Mouse (Mus musculus) bone marrow, adult 2 months (tissue): Measurements from ENCODE around the gene Sox10. TPM values are rescaled to one million over a fixed set of nuclear protein-coding genes. Genes with fewer than 3 reads are reported as not detected.

Experiments
- H3K27ac ChIP-seq: fragments of 200-500 bp; 2 replicates; pipeline ENCODE4 v1.5.1; 2012; ENCODE audit warnings: low read depth, mild to moderate bottlenecking, control low read depth, inconsistent platforms, low read length; ENCODE audit not compliant: control insufficient read depth, poor library complexity, insufficient read depth
- H3K4me1 ChIP-seq: fragments of 200-500 bp; 2 replicates; pipeline ENCODE4 v1.6.1; 2011; ENCODE audit warnings: low read length; ENCODE audit not compliant: control insufficient read depth, insufficient read depth
- H3K4me3 ChIP-seq: fragments of 200-500 bp; replicated peaks from 2 replicates; pipeline ENCODE3; 2011; ENCODE audit warnings: mild to moderate bottlenecking, low read depth, low read length, control low read depth; ENCODE audit not compliant: control insufficient read depth
- CTCF ChIP-seq: fragments of 200-500 bp; IDR thresholded peaks from 2 replicates; pipeline ENCODE4 v1.5.1; 2011; ENCODE audit warnings: low read length, control low read depth; ENCODE audit not compliant: control insufficient read depth, insufficient read depth
- POLR2A ChIP-seq: fragments of 200-500 bp; IDR thresholded peaks from 2 replicates; pipeline ENCODE4 v1.6.1; 2011; ENCODE audit warnings: low read depth, mild to moderate bottlenecking, control low read depth, low read length, borderline replicate concordance; ENCODE audit not compliant: control insufficient read depth
- WGBS: fragments of 180-500 bp; shearing (Covaris S2); methylation state at CpG from one replicate; pipeline ENCODE4 v1.1.7; 2018; 5-methylcytosine and 5-hydroxymethylcytosine counted together
- polyA plus RNA-seq: library from polyadenylated mRNA; stranded (reverse); fragments of >200 nt; gene quantifications from 2 replicates; pipeline ENCODE4 v1.2.4, GENCODE M21; 2011; ENCODE audit warnings: low replicate concordance; ENCODE audit not compliant: missing spikeins, insufficient read depth, insufficient read length

Gene Sox10
- polyA plus RNA-seq, 1 experiment, result not detected

DNA sequence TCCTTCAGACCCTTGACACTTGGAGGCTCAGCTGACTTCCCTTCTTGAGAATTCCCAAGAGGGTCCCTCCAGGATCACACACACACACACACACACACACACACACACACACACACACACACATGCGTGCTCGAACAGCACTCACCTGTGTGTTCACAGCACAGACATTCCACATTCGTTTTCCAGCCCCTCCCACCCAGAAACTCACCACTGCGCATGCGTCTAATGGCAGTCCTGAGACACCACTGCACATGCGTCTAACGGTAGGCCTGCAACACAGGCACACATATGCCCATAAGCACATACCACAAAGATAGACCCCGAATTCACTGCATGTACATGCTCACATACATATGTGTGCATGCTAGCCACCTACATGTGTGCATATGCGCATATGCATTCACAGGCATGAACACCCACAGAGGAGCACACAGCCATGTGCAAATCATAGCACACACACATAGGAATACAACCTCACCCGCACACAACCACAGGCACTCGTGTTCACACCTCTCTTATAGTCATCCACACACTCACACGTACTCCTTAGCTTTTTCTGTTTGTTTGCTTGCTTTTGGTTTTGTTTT, 34.4 kb upstream of the Sox10 start:
- Histone ChIP-seq H3K27ac (no peak overlapping the region), H3K4me3 (no peak overlapping the region), H3K4me1 (no peaks in the 10 kb centered on the region)
- TF ChIP-seq CTCF, result no peak
- no peak for TF ChIP-seq POLR2A
- 85% methylated on average over 12 of the region's 12 CpGs for WGBS

DNA sequence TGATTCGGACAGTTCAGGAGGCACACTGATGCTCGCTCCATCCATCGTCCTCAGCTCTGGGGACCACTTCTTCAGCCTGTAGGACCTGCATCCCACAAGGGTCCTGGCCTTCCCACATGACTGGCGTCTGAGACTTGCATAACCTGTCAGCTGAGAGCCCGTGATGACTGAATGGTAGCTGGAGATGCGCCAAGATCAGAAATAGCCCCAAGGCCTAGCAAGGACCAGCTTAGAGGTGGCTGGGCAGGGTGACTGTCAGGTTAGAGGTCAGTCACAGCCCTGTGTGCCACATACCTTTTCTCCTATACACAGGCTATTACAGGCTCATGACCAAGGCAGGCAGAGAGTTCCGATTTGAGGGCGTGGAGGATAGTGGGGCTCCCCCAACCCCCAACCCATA, 30.5 kb upstream of the Sox10 start:
- H3K4me3 ChIP-seq, result no peak overlapping the region
- H3K27ac ChIP-seq, result no peak overlapping the region
- TF ChIP-seq CTCF (no peak), POLR2A (no peak)
- no peaks in the 10 kb centered on the region for H3K4me1 ChIP-seq
- WGBS, result 70% methylated on average over 8 of the region's 8 CpGs

DNA sequence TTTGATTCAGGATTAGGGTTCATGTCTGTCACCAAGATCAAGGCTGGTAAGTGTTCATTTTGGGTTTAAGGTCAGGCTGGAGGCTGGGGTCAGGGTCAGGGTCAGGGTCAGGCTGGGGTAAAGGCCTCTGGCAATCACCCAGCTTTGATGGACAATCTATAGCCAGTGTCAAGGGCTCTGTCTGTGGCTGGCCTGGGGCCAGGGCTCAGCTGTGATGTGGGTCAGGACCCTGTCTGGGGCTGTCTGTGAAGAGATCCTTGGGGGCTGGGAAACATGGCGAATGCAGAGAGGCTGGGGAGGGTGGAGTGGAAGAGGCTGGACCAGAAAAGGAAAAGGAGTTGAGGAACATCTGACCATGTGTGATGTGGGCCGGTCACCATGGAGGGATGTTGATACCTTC, 29.9 kb upstream of the Sox10 start:
- Histone ChIP-seq H3K27ac (no peak overlapping the region), H3K4me1 (no peaks in the 10 kb centered on the region), H3K4me3 (no peak overlapping the region)
- TF ChIP-seq CTCF (no peak), POLR2A (no peak)
- 79% methylated on average over 2 of the region's 2 CpGs for WGBS

DNA sequence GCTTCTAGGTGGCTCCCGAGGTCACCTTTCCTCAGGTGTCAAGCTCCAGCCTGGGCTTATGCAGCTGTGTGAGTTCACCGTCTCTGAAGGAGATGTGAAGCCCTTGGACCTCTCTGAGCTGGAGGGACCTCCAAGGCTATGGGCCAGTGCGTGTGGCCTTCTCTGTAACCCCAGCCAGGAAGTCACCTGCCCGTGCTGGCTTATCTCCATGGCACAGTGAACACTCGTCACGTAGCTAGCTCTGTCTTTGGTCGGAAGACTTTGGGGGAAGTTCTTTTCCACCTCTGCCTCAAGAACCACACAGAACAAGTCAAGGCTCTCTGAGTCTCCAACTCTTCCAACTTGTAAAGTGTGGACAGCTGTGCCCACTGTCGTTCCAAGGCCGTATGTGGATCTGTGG, 29.0 kb upstream of the Sox10 start:
- Histone ChIP-seq H3K27ac (no peak overlapping the region), H3K4me3 (no peak overlapping the region), H3K4me1 (no peaks in the 10 kb centered on the region)
- WGBS, result 19% methylated on average over 9 of the region's 9 CpGs
- no peak for TF ChIP-seq POLR2A
- TF ChIP-seq CTCF, result no peak

DNA sequence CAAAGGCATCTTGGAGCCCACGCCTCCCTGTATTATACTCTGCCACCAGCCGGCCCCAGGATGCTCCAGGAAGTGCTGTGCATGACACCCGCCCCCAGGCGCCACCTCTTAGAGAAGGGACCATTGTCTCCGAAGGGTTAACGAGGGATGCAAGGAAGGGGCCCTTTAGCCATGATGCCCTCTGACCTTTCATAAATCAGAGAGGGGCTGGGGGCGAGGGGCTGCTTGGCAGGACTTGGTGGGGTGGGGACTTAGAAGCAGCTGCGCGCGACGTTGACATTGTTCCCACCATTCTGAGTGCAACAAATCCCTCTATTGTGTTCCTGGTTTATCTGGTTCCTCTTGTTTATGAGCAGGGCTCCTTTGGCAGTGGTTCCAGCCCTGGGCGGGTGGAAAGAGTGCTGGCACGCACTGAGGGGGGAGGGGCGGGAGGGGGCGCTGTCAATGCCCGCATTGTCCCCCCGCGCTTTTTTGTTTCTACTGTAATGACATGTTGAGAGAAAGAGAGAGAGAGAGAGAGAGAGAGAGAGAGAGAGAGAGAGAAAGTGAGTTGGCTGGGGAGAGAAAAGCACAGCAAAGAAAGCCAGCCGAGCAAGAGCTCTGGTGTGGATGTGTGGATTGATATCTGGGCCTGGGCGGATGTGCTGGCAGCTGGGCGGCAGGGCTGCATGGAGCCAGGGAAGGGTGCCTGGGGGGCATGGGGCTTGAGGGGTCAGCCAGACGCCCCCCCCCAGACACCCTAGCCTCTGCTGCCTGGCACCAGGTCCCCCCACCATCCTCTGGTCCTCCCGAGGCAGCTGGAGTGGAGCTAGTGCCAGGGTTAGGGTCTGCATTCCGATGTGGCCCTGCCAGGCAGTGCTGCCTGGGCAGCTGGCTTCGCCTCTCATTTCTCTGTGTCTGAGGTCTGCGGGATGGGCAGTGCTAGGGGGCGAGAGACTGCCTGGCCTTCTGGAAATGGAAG, 28.1 kb upstream of the Sox10 start:
- TF ChIP-seq POLR2A (no peak), CTCF (no peak)
- H3K27ac ChIP-seq, result no peak overlapping the region
- WGBS, result 67% methylated on average over 27 of the region's 27 CpGs
- H3K4me1 ChIP-seq, result no peaks in the 10 kb centered on the region
- H3K4me3 ChIP-seq, result no peak overlapping the region

DNA sequence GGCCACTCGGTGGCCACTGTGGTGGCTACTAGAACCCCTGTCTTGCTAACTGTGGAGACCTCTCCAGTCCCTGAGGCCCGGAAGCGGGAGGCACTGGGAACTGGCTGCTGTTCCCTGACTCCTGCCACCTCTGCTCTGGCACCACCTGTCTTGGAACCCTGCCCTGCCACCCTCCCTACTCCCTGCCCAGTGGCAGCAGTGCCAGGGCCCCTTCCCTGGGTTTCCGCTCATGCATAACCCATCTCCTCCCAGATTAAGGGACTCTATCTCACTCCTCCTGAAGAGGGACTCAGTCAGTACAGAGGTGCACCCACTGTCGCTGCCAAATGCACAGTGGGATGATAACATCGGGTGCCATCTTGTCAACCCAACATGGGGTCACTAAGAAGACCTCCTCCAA, 27.4 kb upstream of the Sox10 start:
- WGBS, result 79% methylated on average over 6 of the region's 6 CpGs

DNA sequence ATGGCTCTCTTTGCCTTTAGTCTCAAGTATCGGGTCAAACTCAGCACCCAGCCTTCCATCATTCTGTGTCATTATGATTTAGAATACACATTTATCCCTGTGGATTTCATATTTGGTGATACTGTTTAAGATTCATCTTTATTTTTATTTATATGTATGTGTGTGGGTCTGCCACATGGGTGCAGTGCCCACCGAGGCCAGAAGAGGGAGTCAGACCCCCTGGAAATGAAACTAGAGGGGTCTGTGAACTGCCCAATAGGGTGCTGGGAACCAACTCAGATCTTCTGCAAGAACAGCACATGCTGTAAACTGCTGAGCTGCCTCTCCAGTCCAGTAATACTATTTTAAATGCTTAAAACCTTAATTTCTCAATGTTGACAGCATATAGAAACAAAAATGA, 26.4 kb upstream of the Sox10 start:
- no peaks in the 10 kb centered on the region for H3K4me1 ChIP-seq
- TF ChIP-seq CTCF (no peak), POLR2A (no peak)
- no peak overlapping the region for H3K27ac ChIP-seq
- 92% methylated on average over 2 of the region's 2 CpGs for whole genome bisulfite sequencing
- no peak overlapping the region for H3K4me3 ChIP-seq

More for the DNA sequence above, 27.4 kb upstream of the Sox10 start:
- no peaks in the 10 kb centered on the region for H3K4me1 ChIP-seq
- no peak overlapping the region for H3K4me3 ChIP-seq
- H3K27ac ChIP-seq, result no peak overlapping the region
- no peak for TF ChIP-seq POLR2A
- TF ChIP-seq CTCF, result no peak

DNA sequence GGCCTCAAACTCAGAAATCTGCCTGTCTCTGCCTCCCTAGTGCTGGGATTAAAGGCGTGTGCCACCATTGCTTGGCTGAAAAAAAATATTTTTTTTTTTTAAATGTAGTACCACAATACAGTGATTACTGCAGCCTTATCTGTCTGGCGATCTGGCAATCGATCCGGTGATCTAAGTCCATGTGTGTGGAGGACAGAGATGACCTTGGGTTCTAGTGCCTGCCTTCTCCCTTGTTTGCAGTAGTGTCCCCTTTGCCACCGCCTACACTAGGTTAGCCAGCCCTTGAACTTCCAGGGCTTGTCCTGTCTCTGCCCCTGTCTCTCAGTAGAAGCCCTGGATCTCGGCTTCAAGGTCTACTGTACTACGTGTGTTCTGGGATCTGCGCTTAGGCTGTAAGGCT, 22.8 kb upstream of the Sox10 start:
- no peak overlapping the region for H3K27ac ChIP-seq
- no peak overlapping the region for H3K4me3 ChIP-seq
- no peaks in the 10 kb centered on the region for H3K4me1 ChIP-seq
- TF ChIP-seq CTCF (no peak), POLR2A (no peak)
- 84% methylated on average over 8 of the region's 8 CpGs for WGBS
